8 mouse cellular contexts compared by ENCODE assay signal in genomic region chr2:155385731-155386533, GRCm38 (mm10). TPM values are rescaled to one million over a fixed set of nuclear protein-coding genes. Genes with fewer than 3 reads are reported as not detected.
DNase-seq lines count a peak whose midpoint lies in the region; ATAC-seq lines count a peak whose summit lies in the region.
"Had no signal": no experiment of that assay in that cellular context is flagged by ENCODE, and none has a peak within 500 bp of the region (broad histone marks: within the 10 kb centered on the region; RNA-seq: fewer than 3 reads in every experiment).

No protein-coding gene starts in this region.

- ATAC-seq in forebrain, embryonic 14.5 days, result no peak
- ATAC-seq in midbrain, embryonic 15.5 days (replicated peaks), result no peak

- H3K9me3 ChIP-seq in forebrain, embryonic 14.5 days (replicated peaks; ENCODE audit: control insufficient read depth, low read length), result no peaks in the 10 kb centered on the region
- H3K9me3 ChIP-seq in midbrain, embryonic 15.5 days, result no peaks in the 10 kb centered on the region

- DNase-seq in layer of hippocampus, postnatal 10 days (ENCODE audit: low spot score in 2 of 2), result peak; percentile 16 to 26
- no peak for DNase-seq in layer of hippocampus, adult 11-12 months (ENCODE audit: low spot score)
- DNase-seq in cerebellum, adult 9-11 months, result peak; percentile 52
- peak; percentile 45 for DNase-seq in forebrain, embryonic 14.5 days (ENCODE audit: low spot score)
- DNase-seq in Muller cell, postnatal 12 days (ENCODE audit: inconsistent ontology term), result no peak
- no peak for DNase-seq in left cerebral cortex, postnatal 10 days (ENCODE audit: extremely low spot score in 1 of 2, low spot score in 2 of 2)

- no peaks in the 10 kb centered on the region for H3K27me3 ChIP-seq in forebrain, embryonic 14.5 days (replicated peaks; ENCODE audit: control insufficient read depth, insufficient read depth, low read length)
- H3K27me3 ChIP-seq in midbrain, embryonic 15.5 days (replicated peaks), result no peaks in the 10 kb centered on the region

- H3K27ac ChIP-seq in forebrain, embryonic 14.5 days (ENCODE audit: low read depth, low read length), result no peak overlapping the region
- H3K27ac ChIP-seq in midbrain, embryonic 15.5 days, result 0 out of 2 replicates have a peak overlapping the region, but pooled peaks have one; percentile 39
- H3K27ac ChIP-seq: liver, embryonic 14.5 days had no signal

- intact Hi-C loops in left cerebral cortex, postnatal 10 days (cut with DNase I), result no loop called here

- peaks cover 24% of the 10 kb centered on the region for H3K4me1 ChIP-seq in forebrain, embryonic 14.5 days (ENCODE audit: control insufficient read depth, insufficient read depth, low read length)
- H3K4me1 ChIP-seq in midbrain, embryonic 15.5 days, result peaks cover 46% of the 10 kb centered on the region

- WGBS in forebrain, embryonic 14.5 days, result 43% methylated on average over 18 of the region's 18 CpGs
- WGBS in midbrain, embryonic 15.5 days, result 41% methylated on average over 18 of the region's 18 CpGs

- H3K9ac ChIP-seq in forebrain, embryonic 14.5 days (ENCODE audit: low read length), result peak overlapping the region; percentile 43; the same call in 1 of the 2 replicates
- H3K9ac ChIP-seq in midbrain, embryonic 15.5 days, result peak overlapping the region; percentile 4; the same call in 1 of the 2 replicates
- H3K9ac ChIP-seq: liver, embryonic 14.5 days had no signal

- H3K4me3 ChIP-seq in forebrain, embryonic 14.5 days (ENCODE audit: low read depth, low read length), result no peak overlapping the region
- no peak overlapping the region for H3K4me3 ChIP-seq in midbrain, embryonic 15.5 days

- peak overlapping the region; percentile 18 for H3K4me2 ChIP-seq in forebrain, embryonic 14.5 days (ENCODE audit: low read length)
- H3K4me2 ChIP-seq in midbrain, embryonic 15.5 days, result peak overlapping the region; percentile 73; the same call in 1 of the 2 replicates

- H3K36me3 ChIP-seq in forebrain, embryonic 14.5 days (ENCODE audit: control insufficient read depth, insufficient read depth, low read length), result peaks cover 51% of the 10 kb centered on the region
- H3K36me3 ChIP-seq in midbrain, embryonic 15.5 days (replicated peaks), result peaks cover 22% of the 10 kb centered on the region

RNA-seq across cellular contexts. Expression of gene Trp53inp2, which starts 5.1 kb away (rescaled TPM):
- total RNA-seq in layer of hippocampus, postnatal 10 days (2021), result 100 to 1,000 TPM; 189 to 198 TPM
- 57.7 and 72.6 TPM in 2 replicates for polyA plus RNA-seq in forebrain, embryonic 14.5 days (2014; fragmentation: Nextera tagmentation; extraction: Ambion mirVana)
- polyA plus RNA-seq in midbrain, embryonic 15.5 days (2015; fragmentation: Nextera tagmentation; extraction: Ambion mirVana), result 105 and 114 TPM in 2 replicates
- 100 to 1,000 TPM; 194 to 199 TPM for total RNA-seq in left cerebral cortex, postnatal 10 days (2021)

RNA-seq across cellular contexts. Expression of gene Pigu, which starts 28.7 kb away (rescaled TPM):
- 10 to 100 TPM; 23.8 to 27.9 TPM for total RNA-seq in layer of hippocampus, postnatal 10 days (2021)
- 63.6 and 70.8 TPM in 2 replicates for polyA plus RNA-seq in forebrain, embryonic 14.5 days (2014; fragmentation: Nextera tagmentation; extraction: Ambion mirVana)
- 62.0 and 63.8 TPM in 2 replicates for polyA plus RNA-seq in midbrain, embryonic 15.5 days (2015; fragmentation: Nextera tagmentation; extraction: Ambion mirVana)
- 10 to 100 TPM; 31.1 to 32.2 TPM for total RNA-seq in left cerebral cortex, postnatal 10 days (2021)

Comparison
In these comparisons a context has a peak if more than half of its experiments do, and no peak if none do; other contexts are left out.
1. DNase-seq: peak in layer of hippocampus, postnatal 10 days (2 of 2), cerebellum, adult 9-11 months (single experiment) and forebrain, embryonic 14.5 days (single experiment); none in layer of hippocampus, adult 11-12 months (single experiment), Muller cell, postnatal 12 days (single experiment) and left cerebral cortex, postnatal 10 days (0 of 2).